Mouse (Mus musculus): ENCODE results near the gene Fam98c.
"Not testable (repeated sequence)": the region's sequence is repeated elsewhere in the genome, so short reads cannot be mapped to it uniquely, and the experiment has no call there.

Gene Fam98c

DNA sequence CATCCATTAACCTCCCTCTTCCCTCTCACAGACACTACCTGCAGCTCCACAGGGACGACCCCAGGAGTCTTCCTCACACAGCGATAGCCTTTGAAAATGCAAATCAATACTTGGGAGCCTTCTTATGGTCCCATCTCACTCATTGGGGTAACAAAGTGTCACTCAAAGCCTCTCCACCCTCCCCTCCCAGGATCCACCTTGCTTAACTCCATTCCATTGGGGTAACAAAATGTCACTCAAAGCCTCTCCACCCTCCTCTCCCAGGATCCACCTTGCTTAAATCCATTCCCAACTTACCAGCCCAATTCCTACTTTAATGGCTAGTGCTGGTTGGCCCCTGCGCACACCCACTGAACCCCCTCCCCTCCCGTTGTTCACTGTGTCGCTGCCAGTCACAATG is 2.2 kb upstream of the Fam98c start:
- in situ Hi-C loops (cut with MboI, MseI) = no loop called here

DNA sequence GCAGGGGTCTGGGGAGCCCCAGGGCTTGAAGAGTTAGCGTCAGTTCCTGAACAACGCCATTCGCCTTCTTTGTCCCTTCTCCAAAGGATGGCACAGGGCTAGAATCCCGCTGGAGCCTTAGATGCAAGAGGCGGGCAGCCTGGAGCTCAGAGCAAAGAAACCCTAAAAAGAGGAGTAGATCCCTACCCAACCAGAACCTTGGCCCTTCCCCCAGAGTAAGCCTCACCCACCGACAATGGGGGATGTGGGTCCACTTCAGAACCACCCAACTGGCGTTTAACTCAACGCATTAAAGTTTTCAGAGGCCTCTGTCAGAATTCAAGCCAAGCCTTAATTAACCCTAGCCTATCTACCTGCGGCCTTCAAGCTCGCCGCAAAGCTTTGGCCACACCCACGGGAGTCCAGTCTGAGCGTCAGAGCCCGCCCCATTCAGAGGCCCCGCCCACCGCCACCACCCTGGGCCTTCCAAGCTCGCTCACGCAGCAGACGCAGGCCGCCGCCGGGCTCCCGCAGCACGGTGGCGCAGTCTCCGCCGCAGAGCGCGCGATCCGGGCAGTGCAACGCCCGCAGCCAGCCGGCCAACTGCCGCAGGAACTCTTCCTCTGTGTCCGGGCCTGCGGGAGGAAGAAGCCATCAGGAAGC is 717 bp downstream of the Fam98c start:
- in situ Hi-C loops (cut with MboI, MseI) = no loop called here

DNA sequence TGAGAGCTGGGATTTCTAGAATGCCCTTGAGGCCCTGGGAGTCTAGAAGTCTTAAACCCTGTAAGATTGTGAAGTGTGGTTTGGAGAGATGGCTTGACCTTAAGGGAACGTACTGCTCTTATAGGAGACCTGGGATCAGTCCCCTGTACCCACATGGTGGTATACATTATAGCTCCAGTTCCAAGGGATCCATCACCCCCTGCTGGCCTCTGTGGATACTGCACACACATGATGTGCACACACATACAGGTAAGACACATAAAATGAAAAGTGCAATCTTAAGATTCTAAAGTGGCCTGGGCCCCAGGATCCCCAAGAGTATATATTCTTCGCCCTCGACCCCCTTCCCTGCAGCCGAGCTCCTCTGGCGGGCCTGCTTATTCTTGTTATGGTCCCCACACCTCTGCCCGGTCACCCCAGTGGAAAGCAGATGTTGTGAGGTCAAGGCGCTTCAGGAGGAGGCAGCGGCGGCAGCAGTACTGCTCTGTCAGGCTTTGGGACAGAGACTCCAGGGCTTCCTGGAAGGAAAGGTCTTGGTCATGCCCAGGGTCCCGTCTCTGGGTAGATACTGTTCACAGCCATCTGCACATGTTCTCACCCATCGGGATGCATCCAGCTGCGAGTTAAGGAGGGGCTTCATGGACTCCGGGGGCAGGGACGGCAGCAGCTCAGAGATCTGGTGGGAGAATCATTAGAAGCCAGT is 1.9 kb downstream of the Fam98c start:
- in situ Hi-C loops (cut with MboI, MseI) = no loop called here

DNA sequence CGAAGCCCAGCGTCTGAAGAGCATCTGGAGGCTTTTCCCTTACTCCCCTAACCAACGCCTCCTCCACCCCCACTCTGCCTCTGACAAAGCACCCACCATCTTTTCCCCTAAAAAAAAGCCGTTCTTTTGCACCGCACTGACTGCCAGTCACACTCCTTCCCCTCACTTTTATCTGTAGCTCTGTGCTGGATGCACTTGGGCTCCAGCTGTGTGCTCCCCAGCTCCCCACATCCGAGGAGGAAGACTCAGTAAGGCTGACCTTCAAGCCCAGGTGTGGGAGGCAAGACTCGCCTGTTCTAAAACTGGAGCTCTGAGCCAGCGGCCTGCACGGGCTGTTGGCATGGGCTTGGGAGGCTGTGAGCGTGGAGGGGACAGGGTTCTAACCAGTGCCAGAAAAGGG is 4.5 kb downstream of the Fam98c start:
- in situ Hi-C loops (cut with MboI, MseI) = no loop called here

DNA sequence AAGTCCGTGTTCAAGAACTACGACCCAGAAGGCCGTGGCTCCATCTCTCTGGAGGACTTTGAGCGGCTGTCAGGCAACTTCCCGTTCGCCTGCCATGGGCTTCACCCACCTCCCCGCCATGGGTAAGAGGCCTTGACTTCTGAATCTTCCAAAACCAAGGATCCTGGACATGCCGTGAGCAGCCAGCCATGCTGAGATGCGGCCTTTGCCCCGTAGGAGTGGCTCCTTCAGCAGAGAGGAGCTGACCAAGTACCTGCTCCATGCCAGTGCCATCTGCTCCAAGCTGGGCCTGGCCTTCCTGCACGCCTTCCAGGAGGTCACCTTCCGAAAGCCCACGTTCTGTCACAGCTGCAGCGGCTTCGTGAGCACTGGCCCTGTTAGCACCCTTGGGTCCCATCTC is 7.3 kb downstream of the Fam98c start:
- in situ Hi-C loops (cut with MboI, MseI) = no loop called here

DNA sequence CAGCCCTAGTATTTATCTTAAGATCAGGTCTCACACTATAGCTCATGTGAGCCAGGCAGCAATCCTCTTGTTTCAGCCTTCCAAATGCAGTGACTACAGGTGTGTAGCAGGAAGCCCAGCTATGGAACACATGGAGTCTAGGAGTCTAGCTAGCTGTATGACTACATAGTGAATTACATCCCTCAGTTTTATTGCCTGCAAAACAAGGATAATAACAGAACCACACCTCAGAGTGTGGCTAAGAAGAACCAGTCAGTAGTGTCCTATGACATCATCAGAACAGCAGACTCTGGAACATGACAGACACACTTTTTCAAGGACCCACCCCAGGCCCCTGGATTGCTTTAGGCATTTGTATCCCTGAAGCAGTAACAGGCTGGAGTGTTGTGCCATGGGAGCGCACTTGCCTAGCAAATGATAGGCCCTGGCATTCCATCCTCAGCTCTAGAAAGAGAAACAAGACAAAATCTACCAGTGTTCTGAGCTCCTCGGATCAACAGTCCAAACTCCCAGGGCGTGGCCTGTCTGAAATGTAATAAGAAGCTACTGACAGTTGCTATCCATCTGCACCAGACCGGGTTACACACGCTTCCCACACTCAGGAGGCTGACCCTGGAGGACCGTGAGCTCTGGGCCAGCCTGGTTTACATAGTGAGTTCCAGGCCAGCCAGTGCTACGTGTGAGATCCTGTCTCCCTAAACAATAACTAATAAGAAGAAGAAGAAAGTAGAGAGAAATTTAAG is 9.2 kb downstream of the Fam98c start:
- in situ Hi-C loops (cut with MboI, MseI) = no loop called here

DNA sequence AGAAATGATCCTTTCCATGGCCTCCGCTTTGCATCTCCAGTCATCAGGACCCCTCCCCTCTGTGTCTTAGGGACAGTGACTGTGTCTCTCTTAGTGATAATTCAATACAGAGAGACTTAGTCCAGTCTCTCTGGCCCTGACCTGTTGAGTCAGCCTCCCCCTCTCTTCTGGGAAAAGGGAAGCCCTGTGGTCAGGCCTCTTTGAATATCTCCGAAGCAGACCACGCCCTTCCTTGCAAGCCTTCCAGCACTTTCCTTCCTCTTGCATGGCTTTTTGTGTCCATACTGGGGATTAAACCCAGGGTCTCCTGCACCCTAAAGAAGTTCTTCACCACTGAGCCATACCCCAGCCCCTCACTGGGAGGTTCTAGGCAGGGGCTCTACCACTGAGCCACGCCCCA is 12.0 kb downstream of the Fam98c start:
- in situ Hi-C loops (cut with MboI, MseI) = no loop called here

DNA sequence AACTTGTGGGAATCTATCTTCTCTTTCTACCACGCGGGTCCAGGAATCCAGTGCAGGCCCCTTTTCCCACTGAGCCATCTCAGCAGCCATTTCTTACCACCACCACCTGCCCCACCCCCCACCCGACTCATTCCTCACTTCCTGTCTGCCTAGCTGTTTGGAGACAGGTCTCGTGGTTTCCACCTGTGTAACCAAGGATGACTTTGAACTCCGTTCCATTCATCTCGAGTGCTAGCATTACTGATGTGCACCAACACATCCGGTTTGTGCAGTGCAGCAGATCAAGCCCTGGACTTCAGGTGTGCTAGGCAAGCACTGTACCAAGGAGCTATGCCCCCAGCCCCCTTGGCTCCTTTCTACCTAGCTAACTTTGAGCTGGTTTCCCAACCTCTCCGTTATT is 14.6 kb downstream of the Fam98c start:
- in situ Hi-C loops (cut with MboI, MseI) = no loop called here

DNA sequence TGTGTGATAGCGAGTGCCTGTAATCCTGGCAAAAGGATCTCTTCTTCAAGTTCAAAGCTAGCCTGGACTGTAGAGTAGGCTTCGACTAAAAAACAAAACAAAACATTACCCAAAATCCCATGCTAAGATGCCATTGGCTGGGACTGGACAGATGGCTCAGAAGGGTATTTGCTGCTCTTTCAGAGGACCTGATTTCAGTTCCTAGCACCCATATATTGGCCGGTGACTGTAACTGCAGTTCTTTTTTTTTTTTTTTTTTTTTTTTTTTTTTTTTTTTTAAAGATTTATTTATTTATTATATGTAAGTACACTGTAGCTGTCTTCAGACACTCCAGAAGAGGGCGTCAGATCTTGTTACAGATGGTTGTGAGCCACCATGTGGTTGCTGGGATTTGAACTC is 16.8 kb downstream of the Fam98c start:
- in situ Hi-C loops (cut with MboI, MseI) = not testable (repeated sequence)

DNA sequence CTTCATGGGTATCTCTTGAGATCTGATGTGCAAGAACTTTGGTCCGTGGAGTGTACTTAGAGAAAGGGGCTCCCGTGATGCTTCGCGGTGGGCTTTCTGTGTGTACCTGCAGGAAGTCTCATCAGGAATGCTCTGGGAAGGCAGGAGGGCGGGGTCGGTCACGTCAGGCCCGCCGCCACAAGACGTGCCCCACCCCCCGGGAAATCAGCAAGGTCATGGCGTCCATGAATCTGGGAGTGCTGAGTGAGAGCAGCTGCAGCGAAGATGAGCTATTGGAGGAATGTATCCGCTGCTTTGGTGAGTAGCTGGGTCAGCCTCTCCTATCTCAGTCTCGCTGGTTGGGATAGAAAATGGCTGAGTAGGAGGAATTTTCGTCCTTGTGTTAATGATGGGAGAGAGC is 18.6 kb downstream of the Fam98c start:
- in situ Hi-C loops (cut with MboI, MseI) = no loop called here

DNA sequence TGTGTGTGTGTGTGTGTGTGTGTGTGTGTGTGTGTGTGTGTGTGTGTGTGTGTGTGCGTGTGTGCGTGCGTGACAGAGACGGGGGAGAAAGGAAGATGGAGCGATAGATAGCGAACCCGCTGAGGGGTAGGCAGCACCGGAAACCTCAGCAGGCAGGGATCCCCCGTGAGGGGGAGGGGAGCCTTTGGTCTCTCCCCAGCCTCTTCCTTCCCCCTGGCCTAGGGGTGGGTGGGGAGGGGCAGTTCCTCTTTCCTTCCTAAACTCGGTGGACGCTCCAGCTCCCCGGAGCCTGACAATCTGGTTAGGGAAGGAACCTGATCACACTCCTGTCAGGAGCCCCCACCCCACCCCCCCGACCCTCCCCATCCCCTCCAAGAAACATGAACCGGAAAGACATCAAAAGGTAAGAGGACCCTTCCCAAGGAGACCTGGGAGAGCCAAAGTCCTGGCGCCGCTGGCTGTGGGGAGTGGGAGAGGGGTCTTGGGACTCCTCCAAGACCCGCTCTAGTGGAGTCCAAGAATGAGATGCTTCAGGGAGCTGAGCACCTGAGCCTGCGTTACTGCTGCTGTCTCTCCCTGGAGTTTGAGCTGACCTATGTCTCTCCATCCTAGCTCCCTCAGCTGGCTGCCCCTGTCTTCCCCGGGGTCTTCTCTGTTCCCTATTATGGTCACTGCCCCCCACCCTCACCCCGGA is 21.2 kb downstream of the Fam98c start, which contains the start of gene Rasgrp4:
TSS of gene Rasgrp4 (plus strand) at position 159 of the 694 bp plus-strand sequence.
- in situ Hi-C loops (cut with MboI, MseI) = no loop called here

DNA sequence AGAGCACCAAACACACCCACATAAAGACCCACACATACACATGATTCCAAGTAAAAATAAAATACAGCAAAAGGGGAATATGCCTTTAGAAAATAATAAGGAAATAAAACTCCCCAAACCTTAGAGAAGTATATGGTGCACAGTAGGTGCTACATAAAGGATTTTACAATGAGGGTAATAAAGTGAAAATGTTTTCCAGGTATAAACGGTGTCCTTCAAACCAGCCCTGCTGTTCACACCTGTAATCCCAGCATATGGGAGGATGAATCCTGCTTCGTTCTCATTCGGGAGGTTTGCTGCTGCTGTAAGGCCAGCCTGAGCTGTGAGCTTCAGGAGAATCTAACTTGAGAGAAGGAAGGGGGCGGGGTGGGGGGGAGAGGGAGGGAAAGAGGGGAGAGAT is 21.8 kb downstream of the Fam98c start:
- in situ Hi-C loops (cut with MboI, MseI) = no loop called here

DNA sequence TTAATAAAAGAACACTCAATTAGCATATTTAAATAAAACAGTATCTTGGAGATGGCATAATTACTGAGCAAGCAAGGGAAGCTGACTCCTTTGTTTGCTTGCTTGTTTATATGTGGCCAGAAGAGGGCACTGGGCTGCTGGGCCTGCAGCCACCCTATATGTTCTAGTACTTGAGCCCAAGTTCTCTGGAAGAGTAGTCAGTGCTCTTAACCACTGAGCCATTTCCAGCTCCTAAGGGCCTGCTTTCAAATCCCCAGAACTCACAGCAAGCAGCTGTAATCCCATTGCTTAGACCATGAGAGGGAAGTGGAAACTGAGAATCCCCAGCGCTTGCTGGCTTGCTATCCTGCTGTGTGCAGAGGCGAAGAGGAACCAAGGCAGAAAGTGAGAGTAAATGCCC is 27.3 kb downstream of the Fam98c start:
- in situ Hi-C loops (cut with MboI, MseI) = no loop called here

DNA sequence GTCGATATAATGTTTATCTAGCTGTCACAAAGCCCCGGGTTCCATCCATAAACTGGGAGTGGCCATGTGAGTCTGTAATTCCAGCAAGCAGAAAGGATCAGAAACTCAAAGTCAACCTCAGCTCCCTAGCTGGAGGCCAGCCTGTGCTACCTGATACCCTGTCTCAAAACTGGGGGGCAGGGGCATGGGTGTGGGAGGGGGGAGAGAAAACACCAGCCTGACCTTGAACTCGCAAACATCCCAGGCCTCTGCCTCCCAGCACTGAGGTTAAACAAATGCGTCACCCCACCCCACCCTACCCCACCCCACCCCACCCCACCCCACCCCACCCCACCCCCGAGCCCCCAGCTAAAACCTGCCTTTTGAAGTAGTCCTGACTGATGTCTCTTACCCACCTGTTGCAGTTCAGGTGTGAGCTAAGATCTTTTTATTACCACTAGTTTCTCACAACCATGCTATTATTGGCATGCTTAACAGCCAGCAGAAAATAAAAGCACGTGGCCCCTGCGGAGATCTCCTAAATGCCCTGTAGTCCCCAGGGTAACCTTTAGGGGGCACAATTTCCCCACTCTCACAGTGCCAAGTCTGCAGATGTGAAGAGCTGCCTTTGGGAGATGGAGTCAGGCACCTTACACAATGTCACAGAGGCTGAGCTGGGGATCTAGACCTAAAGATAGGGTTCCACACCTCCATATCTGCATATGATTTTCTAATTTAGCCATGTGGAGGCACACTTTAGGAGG is 29.7 kb downstream of the Fam98c start:
- in situ Hi-C loops (cut with MboI, MseI) = no loop called here

DNA sequence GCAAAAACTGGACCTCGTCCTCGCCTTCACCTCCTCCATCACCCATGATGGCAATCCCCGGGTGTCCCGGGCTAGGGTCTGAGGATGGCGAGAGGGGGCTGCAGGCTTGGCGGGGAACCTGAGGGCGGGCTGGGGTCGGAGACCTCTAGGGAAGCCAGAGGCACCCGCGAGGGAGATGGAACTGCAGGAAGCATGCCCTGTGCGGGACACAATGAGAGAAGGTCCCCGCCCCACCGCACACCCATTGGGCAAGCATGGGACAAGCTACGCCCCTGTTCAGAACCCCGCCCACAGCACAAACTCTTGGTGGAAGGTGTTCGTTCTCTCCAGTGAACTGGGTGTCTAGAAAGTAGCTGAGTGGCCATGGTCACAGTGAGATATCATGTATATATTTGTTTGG is 31.1 kb downstream of the Fam98c start, which contains the start of gene Ryr1:
TSS of gene Ryr1 (minus strand) at position 210 of the 400 bp plus-strand sequence.
- in situ Hi-C loops (cut with MboI, MseI) = loop anchor here (25.0 kb wide), 1 partner anchor 387 kb away; the partner anchor contains the start of gene Sipa1l3

DNA sequence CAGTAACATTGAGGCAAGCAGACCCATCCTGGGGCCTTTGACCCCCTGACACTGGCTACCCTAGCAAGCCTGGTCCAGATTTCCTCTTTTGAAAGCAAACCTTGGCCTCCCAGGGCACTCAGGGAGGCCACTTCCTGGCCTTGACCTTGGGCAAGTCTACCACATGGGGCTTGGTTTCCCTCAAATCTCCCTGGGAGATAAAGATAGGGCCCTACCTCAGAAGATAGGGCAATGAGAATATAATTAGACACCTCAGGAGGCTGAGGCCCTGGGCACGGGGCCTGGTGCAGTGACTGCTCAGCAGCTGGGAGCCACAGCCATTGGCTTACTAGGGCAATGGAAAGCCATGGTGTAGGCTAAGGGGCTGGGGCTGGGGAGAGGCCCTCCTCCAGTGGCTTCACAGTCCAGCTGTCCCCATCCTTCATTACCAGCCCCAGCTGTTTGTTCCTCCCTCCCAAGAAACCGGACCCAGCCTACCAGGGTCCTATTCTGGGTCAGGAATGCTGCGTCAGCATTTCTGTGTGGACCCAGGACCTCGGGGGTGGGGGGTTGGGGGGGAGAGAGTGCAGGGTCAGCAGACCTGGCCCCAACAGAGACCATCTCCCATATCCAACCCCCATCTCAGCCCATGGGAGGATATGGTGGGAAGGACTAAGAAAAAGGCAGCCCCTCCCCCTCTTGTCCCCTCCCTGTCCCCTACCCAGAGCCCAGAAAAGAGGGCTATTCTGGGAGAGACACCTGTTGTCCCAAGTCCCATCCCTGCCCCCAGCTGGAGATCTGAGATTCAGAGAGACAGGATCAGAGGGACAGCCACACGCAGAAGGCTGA is 32.3 kb downstream of the Fam98c start:
- in situ Hi-C loops (cut with MboI, MseI) = loop anchor here (25.0 kb wide), 1 partner anchor 389 kb away; the partner anchor contains the start of gene Sipa1l3

DNA sequence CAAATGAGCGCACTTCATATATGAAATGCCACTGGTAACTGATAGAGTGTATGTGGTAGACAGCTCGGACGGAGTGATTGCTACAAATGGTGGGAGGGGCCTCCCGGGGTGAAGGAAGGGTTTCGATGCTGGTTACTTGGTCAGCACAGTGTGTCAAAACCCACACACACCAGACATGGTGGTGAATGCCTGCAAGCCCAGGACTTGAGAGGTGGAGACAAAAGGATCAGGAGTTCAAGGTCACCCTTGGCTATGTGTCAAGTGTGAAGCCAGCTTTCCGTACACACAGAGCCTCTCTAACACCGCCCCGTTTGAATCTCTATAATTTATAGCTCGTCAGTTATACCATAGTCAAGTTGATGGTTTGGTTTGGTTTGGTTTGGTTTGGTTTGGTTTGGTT is 33.2 kb downstream of the Fam98c start:
- in situ Hi-C loops (cut with MboI, MseI) = loop anchor here (25.0 kb wide), 1 partner anchor 389 kb away; the partner anchor contains the start of gene Sipa1l3

DNA sequence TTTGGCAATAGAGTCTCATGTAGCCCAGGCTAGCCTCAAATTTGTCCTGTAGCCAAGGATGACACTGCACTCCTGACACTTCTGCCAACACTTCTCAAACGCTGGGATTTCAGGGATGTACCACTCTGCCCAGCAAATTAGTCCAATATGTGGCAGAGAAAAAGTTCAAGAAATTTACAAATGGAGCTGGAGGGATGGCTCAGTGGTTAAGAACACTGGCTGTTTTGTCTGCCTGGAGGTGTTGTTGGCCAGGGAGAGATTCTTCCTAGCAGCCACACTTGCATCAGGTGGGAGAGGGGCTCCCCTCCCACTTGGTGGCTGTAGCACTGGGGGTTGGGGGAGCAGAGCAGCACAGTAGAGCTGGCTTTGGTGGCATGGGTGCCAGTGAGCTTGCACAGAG is 36.5 kb downstream of the Fam98c start:
- in situ Hi-C loops (cut with MboI, MseI) = loop anchor here (25.0 kb wide), 1 partner anchor 393 kb away; the partner anchor contains the start of gene Sipa1l3

DNA sequence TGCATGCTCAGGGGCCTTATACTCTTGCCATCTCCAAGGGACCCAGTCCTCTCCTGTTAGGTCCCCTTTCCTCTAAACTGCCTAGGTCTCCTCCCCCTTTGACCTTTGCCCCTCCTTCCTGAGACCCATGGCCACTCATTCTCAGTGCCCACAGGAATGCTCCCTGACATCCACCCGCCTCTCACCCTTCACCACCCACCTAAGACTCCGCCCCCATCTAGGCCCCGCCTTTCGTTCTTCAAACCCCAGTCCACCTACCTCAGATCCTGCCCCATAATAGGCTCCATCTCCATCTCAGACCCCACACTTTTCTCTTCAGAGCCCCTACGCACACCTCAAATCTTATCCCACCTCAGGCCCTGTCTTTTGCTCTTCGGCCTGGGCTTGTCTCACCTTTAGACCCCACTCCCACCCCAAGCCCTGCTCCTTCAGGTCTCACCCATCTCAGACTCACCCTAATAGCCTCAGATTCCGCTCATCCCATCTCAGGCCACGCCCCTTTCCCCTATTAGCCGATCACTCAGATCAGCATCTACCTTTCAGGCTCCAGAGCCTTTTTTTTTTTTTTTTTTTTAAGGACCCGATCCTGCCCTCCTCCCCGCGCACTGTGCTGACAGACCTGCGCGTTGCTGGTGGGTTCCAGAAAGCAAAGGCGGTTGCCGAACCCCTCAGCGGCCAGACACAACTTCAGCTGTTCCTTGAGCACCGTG is 37.7 kb downstream of the Fam98c start:
- in situ Hi-C loops (cut with MboI, MseI) = loop anchor here (25.0 kb wide), 1 partner anchor 394 kb away; the partner anchor contains the start of gene Sipa1l3

All from regulatory T cell (primary cell).